Comparison of ENCODE assay signal across 8 mouse cellular contexts in genomic region chr7:99267251-99267896, GRCm38 (mm10). TPM values are rescaled to one million over a fixed set of nuclear protein-coding genes. Genes with fewer than 3 reads are reported as not detected.
DNase-seq lines count a peak whose midpoint lies in the region; TF ChIP-seq lines count a peak whose summit lies in the region.

Gene Map6 (plus strand): TSS chr7:99267447.

- peaks cover 20% of the 10 kb centered on the region for H3K27me3 ChIP-seq in spleen, adult 2 months (ENCODE audit: control insufficient read depth, insufficient read depth, low read length)
- H3K27me3 ChIP-seq in small intestine, adult 2 months (ENCODE audit: control insufficient read depth, insufficient read depth, low read length) = peaks cover 28% of the 10 kb centered on the region

- H3K4me3 ChIP-seq in spleen, adult 2 months (ENCODE audit: extremely low read depth, insufficient read depth, insufficient read length) = peak within 1 kb of the TSS; percentile 31
- H3K4me3 ChIP-seq in small intestine, adult 2 months (ENCODE audit: low read depth, low read length) = peak within 1 kb of the TSS; percentile 60

- no peak for DNase-seq in spleen, adult 2 months (ENCODE audit: low read depth in 1 of 2, low spot score in 2 of 2)
- no peak for DNase-seq in spleen, postnatal 36 days (ENCODE audit: low spot score in 2 of 2)
- peak; percentile 76 to 86 for DNase-seq in cerebellum, adult 18-20 months
- peak; percentile 31 for DNase-seq in forelimb bud, embryonic 11.5 days (ENCODE audit: low read depth, low spot score)
- DNase-seq in layer of hippocampus, postnatal 36 days = peak; percentile 69 to 73
- DNase-seq in lung, postnatal 36 days = peak; percentile 49
- no peak for DNase-seq in urinary bladder, postnatal 25 days (ENCODE audit: low spot score)

- H3K36me3 ChIP-seq in spleen, adult 2 months (ENCODE audit: control insufficient read depth, insufficient read depth, low read length) = no peaks in the 10 kb centered on the region
- H3K36me3 ChIP-seq in small intestine, adult 2 months (ENCODE audit: control insufficient read depth, insufficient read depth, low read length) = no peaks in the 10 kb centered on the region

- 5% methylated on average over 34 of the region's 34 CpGs for WGBS in spleen, adult 2 months
- whole genome bisulfite sequencing in small intestine, adult 2 months = 2% methylated on average over 34 of the region's 34 CpGs

- no peak for TF ChIP-seq POLR2A in spleen, adult 2 months (IDR thresholded peaks at IDR 0.05; ENCODE audit: low read depth, low read length)
- TF ChIP-seq POLR2A in small intestine, adult 2 months (IDR thresholded peaks at IDR 0.05; ENCODE audit: low read depth, low read length) = no peak

- H3K27ac ChIP-seq in spleen, adult 2 months (ENCODE audit: insufficient read depth, low read length) = no peak within 1 kb of the TSS
- no peak within 1 kb of the TSS for H3K27ac ChIP-seq in small intestine, adult 2 months (ENCODE audit: insufficient read depth, low read depth, low read length)

- peaks cover 7% of the 10 kb centered on the region; the same call in 1 of the 2 replicates for H3K4me1 ChIP-seq in spleen, adult 2 months (ENCODE audit: control insufficient read depth, insufficient read depth, insufficient read length)
- peaks cover 15% of the 10 kb centered on the region for H3K4me1 ChIP-seq in small intestine, adult 2 months (ENCODE audit: control insufficient read depth, insufficient read depth, insufficient read length, low read length)

- TF ChIP-seq CTCF in spleen, adult 2 months (IDR thresholded peaks at IDR 0.05; ENCODE audit: extremely low read depth, insufficient read depth, insufficient read length, insufficient replicate concordance) = no peak
- TF ChIP-seq CTCF in small intestine, adult 2 months (IDR thresholded peaks at IDR 0.05; ENCODE audit: extremely low read depth, insufficient read length, insufficient replicate concordance, low read depth, low read length) = no peak

RNA-seq across cellular contexts. Expression of gene Map6, which starts in this region (rescaled TPM):
- 0.39 and 0.65 TPM in 2 replicates for polyA plus RNA-seq in spleen, adult 2 months (2012; rRNA removed)
- 100 to 1,000 TPM; 102 to 105 TPM for total RNA-seq in layer of hippocampus, postnatal 36 days (2021)
- polyA plus RNA-seq in small intestine, adult 2 months (2012; rRNA removed) = 1.1 and 1.2 TPM in 2 replicates

Comparison
In these comparisons a context has a peak if more than half of its experiments do, and no peak if none do; other contexts are left out.
1. DNase-seq: peak in cerebellum, adult 18-20 months (2 of 2), forelimb bud, embryonic 11.5 days (single experiment), layer of hippocampus, postnatal 36 days (2 of 2) and lung, postnatal 36 days (single experiment); none in spleen, adult 2 months (0 of 2), spleen, postnatal 36 days (0 of 2) and urinary bladder, postnatal 25 days (single experiment).